Mouse (Mus musculus) layer of hippocampus, adult 2 months (tissue): Measurements from ENCODE around the gene 4930474N05Rik. TPM values are rescaled to one million over a fixed set of nuclear protein-coding genes. Genes with fewer than 3 reads are reported as not detected.

Experiments
- DNase-seq, 2 experiments: peaks; one replicate each; pipeline ENCODE4 v3.0.0; 2022; ENCODE audit warnings: low spot score in 2 of 2
- H3K27ac ChIP-seq: fragments of 200-600 bp; 2 replicates; pipeline ENCODE4 v1.8.1; 2022
- H3K4me3 ChIP-seq: fragments of 200-600 bp; 2 replicates; pipeline ENCODE4 v1.8.1; 2022; ENCODE audit warnings: mild to moderate bottlenecking
- CTCF ChIP-seq: fragments of 200-600 bp; conservative IDR thresholded peaks from 2 replicates; pipeline ENCODE4 v1.8.1; 2022; ENCODE audit warnings: antibody characterized with exemption, mild to moderate bottlenecking, moderate library complexity
- long read RNA-seq, 2 experiments: library from polyadenylated mRNA; stranded (forward); transcript quantifications; one replicate each; pipeline ENCODE4 v2.0.0; 2021; ENCODE audit warnings: borderline mapping rate in 2 of 2
- total RNA-seq, 2 experiments: library from RNA; stranded (reverse); gene quantifications; 2 replicates each; pipeline ENCODE4 v1.2.3; 2021

Gene 4930474N05Rik
- not detected for total RNA-seq
- long read RNA-seq, experiment 1 = 0 reads
- long read RNA-seq, experiment 2 = 0 reads

DNA sequence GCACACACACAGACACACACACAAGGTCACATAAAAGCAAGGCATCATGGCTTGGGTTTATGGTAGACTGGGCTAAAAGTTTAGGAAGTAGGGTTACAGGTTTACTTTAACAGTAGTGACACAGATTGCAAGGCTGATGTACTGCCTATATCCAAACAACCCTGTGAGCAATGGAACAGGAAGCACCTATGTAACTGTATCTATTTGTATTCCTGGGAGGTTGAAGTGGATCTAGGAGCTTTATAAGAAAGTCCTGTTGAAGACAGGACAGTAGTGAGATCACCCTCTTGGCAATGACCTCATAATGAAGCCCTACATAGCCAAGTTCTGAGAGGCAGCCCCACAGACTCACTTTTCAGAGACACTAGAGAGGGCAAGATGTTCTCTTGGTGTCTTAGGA lies at the start of gene 4930474N05Rik:
4930474N05Rik (plus strand) TSS at position 301 of the 400 bp plus-strand sequence.
- Histone ChIP-seq H3K4me3 (no peak within 1 kb of the TSS), H3K27ac (no peak within 1 kb of the TSS)
- no peak for TF ChIP-seq CTCF
- no peak for DNase-seq

DNA sequence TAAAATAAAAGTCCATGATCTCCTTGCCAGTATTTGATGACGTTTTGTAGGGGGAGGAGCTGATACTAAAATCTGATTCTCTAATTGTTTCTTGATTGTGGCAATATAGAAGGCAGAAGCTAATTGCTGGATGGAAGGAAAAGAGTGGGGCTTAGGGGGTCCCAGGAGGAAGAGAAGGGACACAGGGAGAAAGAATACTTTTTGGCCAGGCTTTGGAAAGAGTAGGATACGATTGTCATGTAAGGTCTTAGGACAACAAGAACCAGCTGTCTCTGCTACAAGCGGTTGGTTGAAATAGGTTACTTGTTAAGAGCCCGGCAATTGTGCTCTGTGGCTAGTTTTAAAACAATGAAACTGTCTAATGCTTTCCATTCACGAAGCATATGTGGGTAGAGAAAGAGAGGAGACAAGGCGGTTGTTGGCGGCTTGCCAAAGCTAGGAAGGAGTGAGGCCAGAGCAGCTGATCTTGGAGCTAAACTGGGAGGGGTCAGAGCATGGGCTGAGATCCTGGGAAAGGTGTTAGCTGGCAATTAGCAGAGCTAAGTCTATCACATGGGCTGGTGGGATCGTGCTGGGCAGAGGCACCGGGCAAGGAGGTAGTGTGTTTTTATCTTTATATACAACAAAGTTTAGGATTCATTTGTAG lies 45.8 kb upstream of the 4930474N05Rik start:
- Histone ChIP-seq H3K4me3 (no peak overlapping the region), H3K27ac (no peak overlapping the region)
- no peak for TF ChIP-seq CTCF
- DNase-seq = peak in 1 of 2 experiments; percentile 2

DNA sequence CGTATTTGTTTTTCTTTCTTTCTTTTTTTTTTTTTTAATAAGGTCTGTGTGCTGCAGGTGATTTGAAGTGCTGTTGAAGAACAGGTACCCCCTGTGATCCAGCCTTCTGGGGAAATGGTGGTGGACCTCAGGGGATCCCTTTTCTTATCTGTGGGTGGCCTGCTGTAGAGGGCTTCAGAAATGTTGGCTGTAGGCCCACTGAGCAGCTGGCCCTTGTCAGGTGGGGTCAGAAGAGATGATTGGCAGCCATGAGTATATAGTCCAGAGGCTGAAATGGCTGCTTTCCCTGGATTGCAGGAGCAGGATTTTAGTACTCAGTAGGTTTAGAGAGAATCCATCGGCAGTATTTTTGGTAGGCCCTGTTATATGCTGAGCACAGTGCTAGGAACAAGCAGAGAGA lies 41.4 kb upstream of the 4930474N05Rik start:
- no peak for TF ChIP-seq CTCF
- no peak overlapping the region for H3K27ac ChIP-seq
- DNase-seq = no peak
- H3K4me3 ChIP-seq = no peak overlapping the region

DNA sequence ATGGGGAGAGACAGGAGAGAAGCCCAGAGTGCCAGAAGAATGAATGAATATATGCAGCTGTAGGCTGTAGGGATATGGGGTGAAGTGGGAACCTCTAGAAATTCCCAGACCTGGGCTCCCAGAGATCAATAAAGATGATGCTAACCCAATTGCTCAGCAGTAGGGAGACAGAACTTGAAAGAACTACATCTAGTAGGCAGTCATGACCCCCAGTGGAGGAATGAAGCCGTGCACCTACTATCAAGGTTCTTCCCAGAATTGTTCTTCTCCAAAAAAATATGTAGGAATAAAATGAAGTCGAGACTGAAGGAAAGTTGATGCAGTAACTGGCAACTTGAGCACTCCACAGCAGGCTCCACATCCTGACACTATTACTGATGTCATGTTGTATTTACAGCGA lies 3.8 kb downstream of the 4930474N05Rik start:
- no peak overlapping the region for H3K27ac ChIP-seq
- TF ChIP-seq CTCF = peak; percentile 64
- DNase-seq = peak in 1 of 2 experiments; percentile 15
- no peak overlapping the region for H3K4me3 ChIP-seq

DNA sequence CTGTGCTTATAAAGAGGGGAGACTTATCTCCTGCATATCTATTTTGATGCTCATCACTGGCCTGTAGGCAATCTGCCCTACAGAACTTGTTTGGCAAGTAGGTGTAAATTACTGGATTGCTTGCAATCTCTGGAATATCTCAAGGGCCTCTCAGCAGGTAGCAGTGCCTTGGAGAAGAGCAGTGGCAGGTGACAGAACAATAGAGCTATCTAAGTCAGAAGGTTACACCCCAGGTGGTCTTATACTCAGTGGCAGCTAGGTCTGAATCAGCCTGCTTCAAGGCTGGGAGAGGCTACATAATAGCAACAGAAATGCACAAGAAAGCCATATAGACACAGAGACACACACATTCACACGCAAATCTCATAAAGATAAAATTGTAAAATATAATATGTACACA lies 4.9 kb downstream of the 4930474N05Rik start:
- no peak for TF ChIP-seq CTCF
- Histone ChIP-seq H3K4me3 (no peak overlapping the region), H3K27ac (no peak overlapping the region)
- DNase-seq = no peak

DNA sequence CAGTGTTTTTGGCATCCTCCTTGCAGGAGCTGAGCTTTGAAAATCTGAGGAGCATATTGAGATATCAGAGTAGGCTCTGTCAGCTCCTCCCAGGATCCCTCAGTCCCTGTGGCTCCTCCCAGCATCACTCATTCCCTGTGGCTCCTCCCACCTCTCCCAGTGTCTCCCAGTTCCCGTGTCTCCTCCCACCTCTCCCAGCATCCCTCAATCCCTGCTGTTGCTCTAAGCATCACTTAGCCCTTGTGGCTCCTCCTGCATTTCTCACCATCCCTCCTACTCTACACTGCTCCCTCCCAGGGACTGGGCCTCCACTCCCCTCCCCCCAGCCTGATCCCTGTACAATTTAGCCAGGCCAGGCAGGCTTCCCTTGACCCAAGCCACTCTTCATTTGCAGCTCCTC lies 6.0 kb downstream of the 4930474N05Rik start:
- DNase-seq = no peak
- H3K27ac ChIP-seq = no peak overlapping the region
- H3K4me3 ChIP-seq = no peak overlapping the region
- TF ChIP-seq CTCF = no peak

DNA sequence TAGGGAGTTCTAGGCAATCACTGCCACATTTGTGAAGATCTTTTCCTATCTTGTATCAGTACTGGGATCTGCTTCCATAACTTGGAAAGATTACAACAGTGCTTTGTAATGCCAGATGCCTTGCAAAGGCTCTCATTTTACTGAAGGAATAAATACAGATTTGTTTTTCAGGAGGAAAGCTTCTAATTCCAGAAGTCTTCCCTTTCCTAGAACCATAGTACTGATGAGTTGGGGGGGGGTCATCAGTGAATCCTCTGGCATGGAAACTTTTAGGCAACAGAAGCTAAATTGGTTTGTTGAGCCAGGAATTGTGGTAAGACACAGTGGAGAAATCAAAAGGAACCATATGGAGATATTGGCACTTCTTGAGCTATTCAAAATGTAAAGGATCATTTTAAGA lies 19.8 kb downstream of the 4930474N05Rik start:
- no peak for TF ChIP-seq CTCF
- no peak overlapping the region for H3K27ac ChIP-seq
- peak in 1 of 2 experiments; percentile 8 for DNase-seq
- no peak overlapping the region for H3K4me3 ChIP-seq

DNA sequence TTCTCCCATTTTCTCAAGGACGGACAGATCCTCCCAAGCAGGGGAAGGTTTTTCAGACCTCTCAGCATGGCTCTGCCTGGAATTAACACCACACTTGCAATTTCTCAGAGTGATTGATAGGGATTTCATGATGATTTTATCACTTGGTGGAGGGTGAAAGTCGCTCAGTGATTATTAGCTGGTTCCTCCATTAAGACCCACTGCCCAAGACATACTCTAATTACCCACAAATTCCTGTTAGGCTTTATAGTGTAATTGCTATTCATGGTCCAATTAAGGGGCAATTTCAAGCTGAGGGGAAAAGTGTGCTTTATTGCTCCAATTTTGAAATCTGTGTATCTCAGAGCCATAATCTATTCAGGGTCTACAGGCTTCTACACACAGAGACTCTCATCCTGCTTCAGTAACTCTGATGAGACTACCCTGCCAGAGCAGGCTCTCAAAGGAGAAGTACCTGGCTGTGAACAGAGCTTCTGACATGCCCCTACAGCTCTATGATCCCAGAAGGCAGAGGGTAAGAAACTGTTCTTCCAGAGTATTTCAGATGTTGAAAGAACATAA lies 29.1 kb downstream of the 4930474N05Rik start:
- TF ChIP-seq CTCF = no peak
- DNase-seq = no peak
- Histone ChIP-seq H3K4me3 (no peak overlapping the region), H3K27ac (no peak overlapping the region)

DNA sequence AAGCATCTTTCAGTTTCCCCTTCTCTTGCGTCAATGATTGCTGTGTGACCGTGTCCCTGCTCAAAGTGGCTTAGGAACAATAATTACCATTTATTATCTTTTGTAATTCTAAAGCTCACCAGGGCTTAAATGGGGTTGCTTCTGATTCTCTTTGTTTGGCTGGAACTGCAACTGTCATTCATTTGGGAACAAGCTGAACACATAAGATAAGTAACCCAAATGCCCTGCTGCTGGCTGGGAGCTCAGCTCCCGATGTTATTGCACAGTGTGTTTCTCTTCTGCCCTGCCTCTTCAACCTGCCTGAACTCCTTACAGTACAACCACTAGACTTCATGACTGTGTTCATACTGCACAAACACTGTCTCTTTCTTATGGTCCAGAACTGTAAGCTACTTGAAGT lies 41.0 kb downstream of the 4930474N05Rik start:
- TF ChIP-seq CTCF = no peak
- DNase-seq = no peak
- Histone ChIP-seq H3K4me3 (no peak overlapping the region), H3K27ac (no peak overlapping the region)

DNA sequence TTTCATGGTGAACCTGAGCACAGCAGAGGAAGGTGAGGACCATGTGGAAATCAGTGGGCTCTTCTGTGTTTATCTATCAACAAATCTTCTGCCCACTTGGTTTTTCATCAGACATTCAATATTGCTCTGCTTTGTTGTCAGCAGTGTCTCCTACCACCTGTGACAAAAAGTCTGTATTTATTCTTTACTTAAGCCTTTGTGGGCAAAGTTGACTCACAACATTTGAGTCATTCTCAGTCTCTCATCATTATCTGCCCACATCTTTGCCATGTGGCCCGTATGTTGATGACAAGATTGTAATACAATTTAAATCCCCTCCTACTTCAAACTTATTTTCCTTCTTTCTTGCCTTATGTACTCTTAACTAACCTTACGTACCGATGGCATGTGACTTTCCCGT lies 43.0 kb downstream of the 4930474N05Rik start:
- TF ChIP-seq CTCF = no peak
- Histone ChIP-seq H3K4me3 (no peak overlapping the region), H3K27ac (no peak overlapping the region)
- no peak for DNase-seq

DNA sequence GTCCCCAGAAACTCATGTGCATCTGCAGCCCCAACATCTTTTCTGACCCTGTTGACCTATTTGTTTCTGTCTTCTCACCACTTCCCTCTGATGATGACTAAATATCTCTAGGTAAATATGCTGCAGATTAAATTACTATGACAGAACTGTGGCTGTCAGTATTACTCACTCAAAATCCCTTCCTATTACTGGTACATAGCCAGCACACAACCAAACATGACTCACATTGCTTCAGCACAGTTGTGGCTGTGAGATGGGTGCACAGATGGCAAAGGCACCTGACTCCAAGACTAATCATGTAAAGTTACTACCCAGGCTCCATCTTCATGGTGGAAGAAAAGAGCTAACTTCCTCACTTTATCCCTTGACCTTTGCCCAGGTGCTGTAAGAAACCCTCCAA lies 50.5 kb downstream of the 4930474N05Rik start:
- no peak for TF ChIP-seq CTCF
- Histone ChIP-seq H3K4me3 (no peak overlapping the region), H3K27ac (no peak overlapping the region)
- peak; percentile 16 to 39 for DNase-seq
